Mouse (Mus musculus): ENCODE measurements around the gene Snx32. TPM values are rescaled to one million over a fixed set of nuclear protein-coding genes. Genes with fewer than 3 reads are reported as not detected.

The Snx32 gene
- 17.4 TPM for polyA plus RNA-seq (2017; shearing (Covaris generic))

GRCm38 (mm10) chr19:5510031-5511026 is at the start of gene Snx32:
Snx32 (minus strand) TSS chr19:5510538.

GRCm38 (mm10) chr19:5503687-5504086 is 6.7 kb downstream of the Snx32 start, which contains the start of gene 1700020D05Rik:
1700020D05Rik (minus strand) TSS chr19:5503787.

GRCm38 (mm10) chr19:5490313-5490897 is 19.9 kb downstream of the Snx32 start, which contains the start of gene Cfl1:
Cfl1 (plus strand) TSS chr19:5490455.

GRCm38 (mm10) chr19:5487768-5488550 is 22.4 kb downstream of the Snx32 start, which contains the start of gene Mus81:
Mus81 (minus strand) TSS chr19:5488402.

GRCm38 (mm10) chr19:5473720-5474119 is 36.6 kb downstream of the Snx32 start, which contains the start of gene Efemp2:
Efemp2 (plus strand) TSS chr19:5473954.

GRCm38 (mm10) chr19:5468374-5468773 is 42.0 kb downstream of the Snx32 start, which contains the start of gene Ctsw:
Ctsw (minus strand) TSS chr19:5468507.

GRCm38 (mm10) chr19:5460465-5460911 is 49.9 kb downstream of the Snx32 start, which contains the start of gene Fibp:
Fibp (plus strand) TSS chr19:5460615.

GRCm38 (mm10) chr19:5457746-5458442 is 52.4 kb downstream of the Snx32 start, which contains the start of gene Ccdc85b:
Ccdc85b (minus strand) TSS chr19:5457894.

GRCm38 (mm10) chr19:5447515-5448353 is 62.6 kb downstream of the Snx32 start, which contains the start of gene Fosl1:
Fosl1 (plus strand) TSS chr19:5447547.

Other genes starting within 250 kb of the Snx32 start
- gene Pacs1, start 237.4 kb downstream of the Snx32 start, polyA plus RNA-seq (2017; shearing (Covaris generic)) = 134 TPM
- 354 TPM for gene Sf3b2, start 215.1 kb downstream of the Snx32 start, polyA plus RNA-seq (2017; shearing (Covaris generic))
- gene Gal3st3, start 212.2 kb downstream of the Snx32 start, polyA plus RNA-seq (2017; shearing (Covaris generic)) = 0.20 TPM
- gene Catsper1, start 174.8 kb downstream of the Snx32 start, polyA plus RNA-seq (2017; shearing (Covaris generic)) = not detected
- gene Cst6, start 161.0 kb downstream of the Snx32 start, polyA plus RNA-seq (2017; shearing (Covaris generic)) = 0.91 TPM
- gene Eif1ad, start 143.8 kb downstream of the Snx32 start, polyA plus RNA-seq (2017; shearing (Covaris generic)) = 63.2 TPM
- 304 TPM for gene Banf1, start 143.4 kb downstream of the Snx32 start, polyA plus RNA-seq (2017; shearing (Covaris generic))
- 213 TPM for gene Sart1, start 121.8 kb downstream of the Snx32 start, polyA plus RNA-seq (2017; shearing (Covaris generic))
- gene Tsga10ip, start 108.0 kb downstream of the Snx32 start, polyA plus RNA-seq (2017; shearing (Covaris generic)) = 0.85 TPM
- 225 TPM for gene Drap1, start 85.6 kb downstream of the Snx32 start, polyA plus RNA-seq (2017; shearing (Covaris generic))
- gene AI837181, start 85.4 kb downstream of the Snx32 start, polyA plus RNA-seq (2017; shearing (Covaris generic)) = 42.6 TPM
- gene Fosl1, start 63.0 kb downstream of the Snx32 start, polyA plus RNA-seq (2017; shearing (Covaris generic)) = not detected
- gene Ccdc85b, start 52.6 kb downstream of the Snx32 start, polyA plus RNA-seq (2017; shearing (Covaris generic)) = 12.2 TPM
- gene Fibp, start 49.9 kb downstream of the Snx32 start, polyA plus RNA-seq (2017; shearing (Covaris generic)) = 166 TPM
- 225 TPM for gene Ctsw, start 42.0 kb downstream of the Snx32 start, polyA plus RNA-seq (2017; shearing (Covaris generic))
- gene Efemp2, start 36.6 kb downstream of the Snx32 start, polyA plus RNA-seq (2017; shearing (Covaris generic)) = 1.9 TPM
- gene Mus81, start 22.1 kb downstream of the Snx32 start, polyA plus RNA-seq (2017; shearing (Covaris generic)) = 81.5 TPM
- 3,756 TPM for gene Cfl1, start 20.1 kb downstream of the Snx32 start, polyA plus RNA-seq (2017; shearing (Covaris generic))
- not detected for gene 1700020D05Rik, start 6.8 kb downstream of the Snx32 start, polyA plus RNA-seq (2017; shearing (Covaris generic))
- not detected for gene Ovol1, start 50.1 kb upstream of the Snx32 start, polyA plus RNA-seq (2017; shearing (Covaris generic))
- 18.3 TPM for gene Ap5b1, start 57.5 kb upstream of the Snx32 start, polyA plus RNA-seq (2017; shearing (Covaris generic))
- gene Rnaseh2c, start 91.3 kb upstream of the Snx32 start, polyA plus RNA-seq (2017; shearing (Covaris generic)) = 127 TPM
- gene Kat5, start 99.7 kb upstream of the Snx32 start, polyA plus RNA-seq (2017; shearing (Covaris generic)) = 56.1 TPM
- 180 TPM for gene Rela, start 126.9 kb upstream of the Snx32 start, polyA plus RNA-seq (2017; shearing (Covaris generic))
- gene Sipa1, start 153.2 kb upstream of the Snx32 start, polyA plus RNA-seq (2017; shearing (Covaris generic)) = 265 TPM
- 69.2 TPM for gene Map3k11, start 178.2 kb upstream of the Snx32 start, polyA plus RNA-seq (2017; shearing (Covaris generic))
- 55.9 TPM for gene Pcnx3, start 178.4 kb upstream of the Snx32 start, polyA plus RNA-seq (2017; shearing (Covaris generic))
- gene Kcnk7, start 193.8 kb upstream of the Snx32 start, polyA plus RNA-seq (2017; shearing (Covaris generic)) = 1.5 TPM
- gene Ehbp1l1, start 215.8 kb upstream of the Snx32 start, polyA plus RNA-seq (2017; shearing (Covaris generic)) = 51.3 TPM
- 107 TPM for gene Fam89b, start 219.1 kb upstream of the Snx32 start, polyA plus RNA-seq (2017; shearing (Covaris generic))
- gene Ltbp3, start 230.4 kb upstream of the Snx32 start, polyA plus RNA-seq (2017; shearing (Covaris generic)) = 0.48 TPM